Mouse (Mus musculus) MEL (cell line): Measurements from ENCODE around the gene Ermap. TPM values are rescaled to one million over a fixed set of nuclear protein-coding genes. Genes with fewer than 3 reads are reported as not detected.

Experiments used
- DNase-seq: peaks from one replicate; pipeline ENCODE4 v3.0.0; 2011; ENCODE audit warnings: low read depth, low spot score
- H3K27ac ChIP-seq: 2 replicates; pipeline ENCODE4 v1.5.1; 2012; ENCODE audit warnings: low read depth, mild to moderate bottlenecking, control low read depth, low read length, moderate library complexity; ENCODE audit not compliant: control insufficient read depth
- H3K27me3 ChIP-seq, 2 experiments: fragments of 150-350 bp in 1 of 2; sonication (generic) in 1 of 2; 2 replicates each; pipeline ENCODE4 v1.6.1; 2012; ENCODE audit warnings: low read length in 2 of 2, mild to moderate bottlenecking in 2 of 2, improper control_type of control experiment in 1 of 2, moderate library complexity in 1 of 2; ENCODE audit not compliant: insufficient read depth in 2 of 2, control insufficient read depth in 1 of 2
- H3K36me3 ChIP-seq, 2 experiments: 2 replicates each; pipeline ENCODE4 v1.6.1; 2012 to 2014; ENCODE audit warnings: low read length in 2 of 2, improper control_type of control experiment in 1 of 2, inconsistent platforms in 1 of 2, mild to moderate bottlenecking in 1 of 2; ENCODE audit not compliant: insufficient read depth in 2 of 2, control insufficient read depth in 1 of 2
- H3K4me1 ChIP-seq, 2 experiments: fragments of 150-350 bp in 1 of 2; sonication (generic) in 1 of 2; 2 replicates each; pipeline ENCODE4 v1.6.1; 2012; ENCODE audit warnings: low read length in 2 of 2, improper control_type of control experiment in 1 of 2, mild to moderate bottlenecking in 1 of 2; ENCODE audit not compliant: insufficient read depth in 2 of 2, control insufficient read depth in 1 of 2
- H3K4me3 ChIP-seq, 2 experiments: fragments of 150-350 bp in 1 of 2; sonication (generic) in 1 of 2; 2 replicates each; pipeline ENCODE4 v1.5.1; 2012; ENCODE audit warnings: low read depth in 2 of 2, low read length in 2 of 2, mild to moderate bottlenecking in 2 of 2, moderate library complexity in 2 of 2, control low read depth in 1 of 2, improper control_type of control experiment in 1 of 2; ENCODE audit not compliant: control insufficient read depth in 1 of 2, insufficient read depth in 1 of 2
- H3K79me2 ChIP-seq: 2 replicates; pipeline ENCODE4 v1.6.1; 2012; ENCODE audit warnings: mild to moderate bottlenecking, low read length, moderate library complexity; ENCODE audit not compliant: control insufficient read depth, poor library complexity, insufficient read depth
- H3K9ac ChIP-seq: 2 replicates; pipeline ENCODE4 v1.6.1; 2012; ENCODE audit warnings: low read depth, mild to moderate bottlenecking, control low read depth, low read length, moderate library complexity; ENCODE audit not compliant: control insufficient read depth, poor library complexity, severe bottlenecking
- H3K9me3 ChIP-seq: fragments of 150-350 bp; sonication (generic); replicated peaks from 2 replicates; pipeline ENCODE4 v1.6.1; 2012; ENCODE audit warnings: mild to moderate bottlenecking, low read length, improper control_type of control experiment, moderate library complexity; ENCODE audit not compliant: insufficient read depth
- BHLHE40 ChIP-seq: IDR thresholded peaks from 2 replicates; pipeline ENCODE4 v1.6.1; 2012; ENCODE audit warnings: low read depth, mild to moderate bottlenecking, inconsistent platforms, low read length, improper control_type of control experiment, borderline replicate concordance
- CHD2 ChIP-seq: IDR thresholded peaks from 2 replicates; pipeline ENCODE4 v1.6.1; 2011; ENCODE audit warnings: low read length, improper control_type of control experiment
- CTCF ChIP-seq, 3 experiments: IDR thresholded peaks in 2 of 3; conservative IDR thresholded peaks in 1 of 3; 2 replicates each; pipeline ENCODE4 v1.5.1; 2011 to 2012; ENCODE audit warnings: low read length in 3 of 3, low read depth in 2 of 3, mild to moderate bottlenecking in 2 of 3, improper control_type of control experiment in 1 of 3, inconsistent platforms in 1 of 3, mixed read lengths in 1 of 3, moderate library complexity in 1 of 3; ENCODE audit not compliant: control insufficient read depth in 1 of 3, insufficient read depth in 1 of 3, poor library complexity in 1 of 3, severe bottlenecking in 1 of 3
- ELF1 ChIP-seq: IDR thresholded peaks from 2 replicates; pipeline ENCODE4 v1.6.1; 2014; ENCODE audit warnings: low read depth, mild to moderate bottlenecking, inconsistent platforms, low read length, improper control_type of control experiment, moderate library complexity
- EP300 ChIP-seq, 2 experiments: IDR thresholded peaks; 2 replicates each; pipeline ENCODE4 v1.6.1; 2011; ENCODE audit warnings: improper control_type of control experiment in 2 of 2, low read length in 2 of 2, low read depth in 1 of 2, mild to moderate bottlenecking in 1 of 2
- ETS1 ChIP-seq: IDR thresholded peaks from 2 replicates; pipeline ENCODE4 v1.6.1; 2012; ENCODE audit warnings: low read depth, mild to moderate bottlenecking, inconsistent platforms, low read length, improper control_type of control experiment, moderate library complexity
- GABPA ChIP-seq: IDR thresholded peaks from 2 replicates; pipeline ENCODE4 v1.6.1; 2012; ENCODE audit warnings: low read depth, mild to moderate bottlenecking, inconsistent platforms, low read length, improper control_type of control experiment, moderate library complexity
- HCFC1 ChIP-seq: IDR thresholded peaks from 2 replicates; pipeline ENCODE4 v1.6.1; 2012; ENCODE audit warnings: low read depth, mild to moderate bottlenecking, inconsistent platforms, low read length, improper control_type of control experiment, moderate library complexity
- KAT2A ChIP-seq: conservative IDR thresholded peaks from 2 replicates; pipeline ENCODE4 v1.6.1; 2012; ENCODE audit warnings: low read depth, low read length, improper control_type of control experiment, inconsistent platforms
- MAX ChIP-seq: IDR thresholded peaks from 2 replicates; pipeline ENCODE4 v1.6.1; 2011; ENCODE audit warnings: low read length, improper control_type of control experiment
- MAZ ChIP-seq: IDR thresholded peaks from 2 replicates; pipeline ENCODE4 v1.6.1; 2012; ENCODE audit warnings: low read depth, mild to moderate bottlenecking, inconsistent platforms, low read length, improper control_type of control experiment
- MEF2A ChIP-seq: IDR thresholded peaks from 2 replicates; pipeline ENCODE4 v1.6.1; 2014; ENCODE audit warnings: low read depth, mild to moderate bottlenecking, inconsistent platforms, low read length, improper control_type of control experiment; ENCODE audit not compliant: poor library complexity, insufficient replicate concordance, severe bottlenecking; ENCODE audit errors: extremely low read depth
- MXI1 ChIP-seq: IDR thresholded peaks from 2 replicates; pipeline ENCODE4 v1.6.1; 2011; ENCODE audit warnings: mild to moderate bottlenecking, low read depth, low read length, improper control_type of control experiment
- MYC ChIP-seq: IDR thresholded peaks from 2 replicates; pipeline ENCODE4 v1.6.1; 2011; ENCODE audit warnings: low read depth, mild to moderate bottlenecking, low read length, improper control_type of control experiment, moderate library complexity
- NRF1 ChIP-seq: IDR thresholded peaks from 2 replicates; pipeline ENCODE4 v1.6.1; 2014; ENCODE audit warnings: low read depth, mild to moderate bottlenecking, inconsistent platforms, low read length, improper control_type of control experiment, moderate library complexity; ENCODE audit not compliant: poor library complexity, insufficient read depth, severe bottlenecking
- POLR2AphosphoS5 ChIP-seq: IDR thresholded peaks from 2 replicates; pipeline ENCODE4 v1.6.1; 2012; ENCODE audit warnings: low read depth, borderline replicate concordance, mild to moderate bottlenecking, inconsistent platforms, low read length, moderate library complexity, mixed read lengths
- RAD21 ChIP-seq: IDR thresholded peaks from 2 replicates; pipeline ENCODE4 v1.6.1; 2011; ENCODE audit warnings: mild to moderate bottlenecking, low read depth, low read length, improper control_type of control experiment
- SIN3A ChIP-seq: IDR thresholded peaks from 2 replicates; pipeline ENCODE4 v1.6.1; 2012; ENCODE audit warnings: low read length, improper control_type of control experiment, inconsistent platforms
- SMC3 ChIP-seq: IDR thresholded peaks from 2 replicates; pipeline ENCODE4 v1.6.1; 2011; ENCODE audit warnings: low read depth, low read length, improper control_type of control experiment
- UBTF ChIP-seq: IDR thresholded peaks from 2 replicates; pipeline ENCODE4 v1.6.1; 2012; ENCODE audit warnings: low read depth, mild to moderate bottlenecking, inconsistent platforms, low read length, improper control_type of control experiment, moderate library complexity, borderline replicate concordance; ENCODE audit not compliant: insufficient read depth
- USF1 ChIP-seq: IDR thresholded peaks from 2 replicates; pipeline ENCODE4 v1.6.1; 2014; ENCODE audit warnings: low read depth, mild to moderate bottlenecking, inconsistent platforms, low read length, improper control_type of control experiment, moderate library complexity
- USF2 ChIP-seq, 2 experiments: IDR thresholded peaks; 2 replicates each; pipeline ENCODE4 v1.6.1; 2011 to 2012; ENCODE audit warnings: improper control_type of control experiment in 2 of 2, low read length in 2 of 2, borderline replicate concordance in 1 of 2, inconsistent platforms in 1 of 2, low read depth in 1 of 2, mild to moderate bottlenecking in 1 of 2; ENCODE audit not compliant: insufficient read depth in 1 of 2
- ZC3H11A ChIP-seq: IDR thresholded peaks from 2 replicates; pipeline ENCODE4 v1.6.1; 2012; ENCODE audit warnings: low read depth, mild to moderate bottlenecking, inconsistent platforms, low read length, improper control_type of control experiment
- ZKSCAN1 ChIP-seq: IDR thresholded peaks from 2 replicates; pipeline ENCODE4 v1.6.1; 2012; ENCODE audit warnings: low read depth, mild to moderate bottlenecking, inconsistent platforms, low read length, improper control_type of control experiment, moderate library complexity
- ZMIZ1 ChIP-seq: IDR thresholded peaks from 2 replicates; pipeline ENCODE4 v1.6.1; 2012; ENCODE audit warnings: low read depth, mild to moderate bottlenecking, inconsistent platforms, low read length, improper control_type of control experiment, moderate library complexity
- ZNF384 ChIP-seq: IDR thresholded peaks from 2 replicates; pipeline ENCODE4 v1.6.1; 2012; ENCODE audit warnings: low read depth, mild to moderate bottlenecking, inconsistent platforms, low read length, improper control_type of control experiment
- polyA plus RNA-seq, 2 experiments: library from polyadenylated mRNA; stranded (reverse) in 1 of 2; unstranded in 1 of 2; fragments of >175 nt in 1 of 2; fragments of >200 nt in 1 of 2; gene quantifications; 2 replicates each; pipeline versions ENCODE4 v1.2.1 to v1.2.4; 2012; ENCODE audit warnings: low replicate concordance in 2 of 2, low read depth in 1 of 2; ENCODE audit not compliant: insufficient read length in 2 of 2, insufficient read depth in 1 of 2, missing spikeins in 1 of 2
- total RNA-seq: library from RNA; depleted of rRNA; stranded (reverse); fragments of 300-350 nt; gene quantifications from 2 replicates; pipeline ENCODE4 v1.2.3, GENCODE M21; 2012

The Ermap gene
- total and polyA plus RNA-seq, 3 experiments: 44.1 to 247 (median 138) TPM

DNA sequence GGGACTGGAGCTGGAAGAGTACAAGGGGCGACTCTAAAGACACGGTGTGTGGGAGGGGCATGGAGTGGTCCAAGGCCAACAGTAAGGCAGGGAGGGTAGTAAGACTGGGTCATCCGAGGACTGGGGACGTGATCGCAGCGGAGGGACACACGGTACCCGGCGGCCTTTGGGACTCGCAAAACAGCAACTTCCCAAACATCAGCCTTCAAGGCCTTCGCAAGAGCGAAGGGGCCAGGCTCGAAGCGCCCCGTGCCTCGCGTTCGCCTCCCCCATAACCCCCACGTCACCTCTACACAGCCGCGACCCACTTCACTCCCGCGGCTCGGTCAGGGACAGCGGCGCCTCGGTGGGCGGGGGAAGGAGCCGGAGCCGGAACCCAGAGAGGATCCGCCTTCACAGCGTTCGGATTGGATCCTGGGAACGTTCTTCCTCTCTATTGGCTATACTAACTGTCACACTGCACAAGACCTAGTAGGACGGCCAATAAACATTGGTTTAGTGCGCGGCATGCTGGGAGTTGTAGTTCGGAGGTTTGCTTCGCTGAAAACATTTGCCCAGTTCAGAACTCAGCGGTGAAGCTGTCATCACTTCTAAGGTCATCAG lies 15.9 kb downstream of the Ermap start, which contains the start of gene Zfp691 (continued):
- peak; percentile 100 for TF ChIP-seq HCFC1
- no peak for TF ChIP-seq RAD21
- TF ChIP-seq UBTF: no peak
- TF ChIP-seq, all 39 proteins: peak for 19

DNA sequence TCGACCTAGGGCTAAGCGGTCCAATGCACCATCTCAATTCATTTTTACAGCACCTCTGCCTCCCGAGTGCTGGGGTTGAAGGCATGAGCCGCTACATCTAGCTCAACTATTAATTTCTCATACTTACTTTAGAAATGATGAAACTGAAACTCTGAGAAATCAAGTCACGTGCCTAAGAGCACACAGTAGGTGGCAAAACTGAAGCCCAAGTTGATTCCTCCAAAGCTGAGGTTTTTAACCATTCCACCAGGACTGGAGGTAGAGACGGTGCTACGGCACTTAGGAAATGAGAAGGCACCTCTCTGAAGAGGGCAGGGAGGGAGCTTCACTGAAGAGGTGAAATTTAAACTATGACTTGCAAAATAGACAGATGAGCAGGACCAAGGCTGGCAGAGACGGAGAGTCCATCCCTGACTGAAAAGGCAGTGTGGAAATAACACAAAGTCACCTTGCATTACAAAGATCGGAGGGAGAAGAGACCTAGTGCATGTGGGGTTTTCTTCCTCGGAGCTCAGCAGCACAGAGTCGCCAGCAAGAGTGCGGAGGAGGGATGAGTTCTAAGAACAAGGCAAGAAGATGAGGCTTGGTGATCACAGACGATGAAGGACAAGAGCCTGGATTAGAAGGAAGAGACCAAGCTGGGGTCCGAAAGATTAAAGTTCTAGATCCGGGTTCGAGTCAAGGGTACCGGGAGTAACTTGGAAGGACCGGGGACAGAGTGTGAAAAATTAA lies 16.7 kb downstream of the Ermap start:
- DNase-seq: peak; percentile 63
- H3K27ac ChIP-seq: no peak overlapping the region
- H3K36me3 ChIP-seq: peaks cover 0 to 7% of the 10 kb centered on the region in 2 experiments; a peak in 3 of 4 replicates

GRCm38 (mm10) chr4:119167663-119168062 lies 22.1 kb downstream of the Ermap start:
- Histone ChIP-seq H3K27me3 (no peaks in the 10 kb centered on the region), H3K4me3 (no peak overlapping the region), H3K9me3 (no peaks in the 10 kb centered on the region), H3K79me2 (no peaks in the 10 kb centered on the region)
- TF ChIP-seq CTCF (IDR thresholded peaks at IDR 0.05 in 2 of 3, conservative IDR thresholded peaks at IDR 0.05 in 1 of 3; ENCODE audit: control insufficient read depth in 1 of 3, insufficient read depth in 1 of 3, low read depth in 2 of 3, low read length in 3 of 3, poor library complexity in 1 of 3, severe bottlenecking in 1 of 3) (peak; percentile 66 to 92 (median 80)), BHLHE40 (no peak), USF1 (peak; percentile 75), MAX (peak; percentile 98), MYC (peak; percentile 98), RAD21 (peak; percentile 91), KAT2A (no peak), MXI1 (peak; percentile 90), SMC3 (peak; percentile 94), SIN3A (peak; percentile 71; the same call in 1 of the 2 replicates), ZC3H11A (peak; percentile 90), NRF1 (no peak)
- TF ChIP-seq, all 39 proteins: peak for 9
- Histone ChIP-seq H3K9ac (no peak overlapping the region), H3K27ac (no peak overlapping the region), H3K36me3 (peaks cover 0 to 15% of the 10 kb centered on the region in 2 experiments; a peak in 2 of 4 replicates), H3K4me1 (peaks cover 3 to 16% of the 10 kb centered on the region in 2 experiments; a peak in 3 of 4 replicates)
- peak; percentile 94 for DNase-seq

More for the DNA sequence above, 16.7 kb downstream of the Ermap start:
- peaks cover 10% of the 10 kb centered on the region for H3K79me2 ChIP-seq
- H3K9ac ChIP-seq: peak overlapping the region; percentile 77
- no peak for TF ChIP-seq MAZ
- no peak for TF ChIP-seq USF2 (IDR thresholded peaks at IDR 0.05; ENCODE audit: borderline replicate concordance in 1 of 2, insufficient read depth in 1 of 2, low read depth in 1 of 2, low read length in 2 of 2)
- no peak for TF ChIP-seq HCFC1
- TF ChIP-seq UBTF: no peak
- TF ChIP-seq BHLHE40: peak; percentile 37; the same call in 1 of the 2 replicates
- no peak for TF ChIP-seq GABPA
- TF ChIP-seq ELF1: no peak
- TF ChIP-seq CHD2: no peak
- TF ChIP-seq ETS1: no peak
- no peak for TF ChIP-seq ZMIZ1
- no peak for TF ChIP-seq MYC
- no peak for TF ChIP-seq EP300 (IDR thresholded peaks at IDR 0.05; ENCODE audit: low read depth in 1 of 2, low read length in 2 of 2)
- TF ChIP-seq MXI1: peak; percentile 10; the same call in 1 of the 2 replicates
- TF ChIP-seq ZKSCAN1: peak; percentile 85
- peak; percentile 24; the same call in 1 of the 2 replicates for TF ChIP-seq USF1
- TF ChIP-seq MEF2A: no peak
- no peak for TF ChIP-seq ZNF384
- no peak for TF ChIP-seq NRF1
- TF ChIP-seq POLR2AphosphoS5: no peak
- TF ChIP-seq, all 39 proteins: peak for 4
- Histone ChIP-seq H3K4me3 (peak overlapping the region; percentile 72 to 98), H3K9me3 (no peaks in the 10 kb centered on the region), H3K27me3 (no peaks in the 10 kb centered on the region), H3K4me1 (peaks cover 0 to 8% of the 10 kb centered on the region in 2 experiments; a peak in 2 of 4 replicates)
